Mouse (Mus musculus): ENCODE measurements around the gene 9130023H24Rik. TPM values are rescaled to one million over a fixed set of nuclear protein-coding genes. Genes with fewer than 3 reads are reported as not detected.

9130023H24Rik gene
- total RNA-seq (2021): 1 to 10 TPM; 3.6 to 4.0 TPM
- long read RNA-seq, experiment 1, partial matches to known transcripts: 0 of 4 reads
- long read RNA-seq, experiment 1, other reads (novel, unspliced or antisense): 0 of 4 reads
- long read RNA-seq, experiment 2, transcript 9130023H24Rik-201 (1 exons, 3,574 nt): major isoform, 6 of 6 reads
- long read RNA-seq, experiment 2, partial matches to known transcripts: 0 of 6 reads
- long read RNA-seq, experiment 2, other reads (novel, unspliced or antisense): 0 of 6 reads

DNA sequence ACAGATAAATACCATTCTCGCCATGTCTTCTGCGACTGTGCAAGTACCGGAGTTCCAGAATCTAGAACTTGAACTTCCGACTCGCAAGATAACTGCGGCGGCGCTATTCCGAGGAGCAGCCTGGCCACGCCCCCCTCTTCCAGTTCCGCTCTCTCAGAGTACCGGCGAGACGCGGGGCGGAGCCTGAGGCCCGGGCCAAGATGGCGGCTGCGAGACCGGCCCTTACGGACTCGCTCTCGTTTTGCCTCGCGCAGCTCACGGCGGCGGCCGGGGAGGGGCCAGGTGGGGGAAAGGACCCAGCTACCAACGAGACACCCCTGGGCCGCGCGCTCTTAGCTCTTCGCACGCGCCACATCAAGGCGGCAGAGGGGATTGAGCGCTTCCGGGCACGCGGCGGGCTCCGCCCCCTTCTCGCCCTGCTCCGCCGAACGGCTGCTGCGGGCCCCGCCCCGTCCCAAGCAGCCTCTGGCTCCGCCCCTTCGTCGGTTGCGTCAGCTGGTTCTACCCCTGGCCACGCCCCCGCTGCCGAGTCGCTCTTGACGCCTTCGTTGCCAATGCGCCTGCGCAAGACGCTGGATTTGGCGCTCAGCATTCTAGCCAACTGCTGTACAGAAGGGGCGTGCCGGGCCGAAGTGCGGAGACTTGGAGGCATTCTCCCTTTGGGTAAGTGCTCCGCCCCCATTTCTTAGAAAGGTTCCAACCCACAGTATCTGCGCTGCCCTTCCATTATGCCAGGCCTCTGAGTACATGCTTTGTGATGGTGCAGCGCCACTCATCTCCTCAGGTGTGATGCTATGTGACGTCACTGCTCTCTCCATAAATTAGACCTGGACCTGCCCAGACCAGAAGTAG is at the start of gene 9130023H24Rik:
Gene 9130023H24Rik (minus strand): TSS at position 105 of the 852 bp plus-strand sequence.
- intact Hi-C loops (cut with DNase I): loop anchor here (2.0 to 5.0 kb wide), 2 partner anchors 107 to 464 kb away; no protein-coding TSS in a partner anchor
- peak; percentile 99 for DNase-seq (ENCODE audit: low spot score in 2 of 2)

DNA sequence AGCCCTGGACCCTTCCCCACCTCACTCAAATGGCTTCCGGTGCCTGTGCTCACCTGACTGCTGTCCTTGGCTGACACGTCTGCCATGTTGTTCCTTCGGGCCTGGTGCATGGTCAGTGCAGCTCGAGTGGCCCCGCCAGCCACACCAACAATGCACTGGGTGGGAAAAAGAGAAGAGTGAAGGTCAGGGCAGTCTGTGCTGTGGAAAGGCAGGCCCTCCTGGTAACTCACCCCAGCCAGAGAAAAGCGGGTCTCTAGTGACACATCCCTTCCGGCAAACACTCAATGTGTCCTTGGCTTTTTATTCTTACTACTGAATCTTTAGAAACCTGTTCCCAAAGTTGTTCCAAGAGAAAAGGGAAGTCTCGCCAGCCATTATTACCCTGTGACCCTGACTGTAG is 47.2 kb upstream of the 9130023H24Rik start:
- intact Hi-C loops (cut with DNase I): no loop called here
- DNase-seq (ENCODE audit: low spot score in 2 of 2): no peak

DNA sequence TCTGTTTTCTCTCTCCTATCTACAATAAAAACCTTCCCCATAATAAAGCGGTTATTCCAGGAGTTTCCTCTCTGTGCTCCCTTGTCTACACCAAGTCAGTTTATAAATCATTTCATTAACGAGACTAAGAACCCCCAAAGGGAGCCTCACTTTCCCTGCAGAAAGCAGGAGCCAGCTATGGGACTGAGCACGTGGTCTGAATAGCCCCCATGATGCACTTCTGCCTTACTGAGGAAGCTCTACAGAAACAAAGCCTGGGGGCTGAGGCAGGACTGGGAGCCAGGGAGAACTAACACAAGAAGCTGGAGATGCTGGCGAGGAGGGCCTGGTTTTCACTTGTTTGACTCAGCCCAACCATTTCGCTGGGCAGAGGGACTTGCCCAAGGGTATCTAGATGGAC is 46.2 kb upstream of the 9130023H24Rik start:
- intact Hi-C loops (cut with DNase I): no loop called here
- DNase-seq (ENCODE audit: low spot score in 2 of 2): no peak

DNA sequence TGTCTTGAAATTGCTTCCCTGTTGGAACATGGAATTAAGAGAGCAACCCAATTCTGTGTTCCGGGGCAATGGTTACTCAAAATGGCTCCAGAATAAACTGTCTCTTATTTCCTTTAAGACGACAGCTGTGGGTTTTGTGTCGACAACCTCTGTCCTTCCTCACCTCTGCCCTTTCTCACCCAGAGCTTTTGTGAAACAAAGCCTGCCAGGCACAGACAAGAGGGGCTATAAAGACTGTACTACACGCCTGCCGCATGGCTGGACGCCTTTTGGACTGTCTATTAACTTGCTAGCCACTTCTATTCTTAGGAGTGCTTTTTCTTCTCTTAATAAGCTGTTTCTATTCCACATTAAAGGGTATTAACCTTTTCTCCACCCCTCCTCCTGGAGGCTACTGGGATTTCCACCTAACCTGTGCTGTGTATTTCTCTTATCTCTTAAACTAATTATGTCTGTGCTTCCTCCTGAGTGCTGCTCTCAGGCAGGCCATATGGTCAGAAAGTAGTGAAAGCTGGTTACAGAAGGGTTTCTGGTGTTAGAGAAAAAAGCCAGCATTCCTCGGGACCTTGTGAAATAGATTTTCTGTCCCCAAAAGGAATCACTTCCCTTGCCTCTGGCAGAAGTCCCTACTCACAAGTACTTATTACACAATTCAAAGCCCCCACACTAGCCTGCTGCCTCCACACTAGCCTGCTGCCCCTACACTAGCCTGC is 44.9 kb upstream of the 9130023H24Rik start:
- no peak for DNase-seq (ENCODE audit: low spot score in 2 of 2)
- intact Hi-C loops (cut with DNase I): no loop called here

DNA sequence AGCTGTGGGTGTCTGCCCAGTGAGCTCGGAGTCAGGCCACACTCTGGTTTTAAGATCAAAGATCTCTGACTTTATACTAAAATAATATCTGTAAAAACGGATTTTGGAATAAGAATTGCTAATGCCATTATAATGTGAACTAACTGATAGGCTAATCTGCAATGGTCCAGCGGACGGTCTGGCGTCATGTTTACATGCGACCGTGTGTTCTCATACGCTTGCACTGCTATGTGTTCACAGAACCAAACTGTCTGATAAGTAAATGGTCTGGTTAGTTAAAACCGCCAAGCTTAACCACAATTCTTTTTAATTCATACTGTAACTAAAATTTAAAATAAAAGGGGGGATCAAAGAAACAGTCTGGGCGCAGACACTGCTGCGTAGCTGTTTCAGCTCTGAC is 43.9 kb upstream of the 9130023H24Rik start:
- intact Hi-C loops (cut with DNase I): no loop called here
- no peak for DNase-seq (ENCODE audit: low spot score in 2 of 2)

DNA sequence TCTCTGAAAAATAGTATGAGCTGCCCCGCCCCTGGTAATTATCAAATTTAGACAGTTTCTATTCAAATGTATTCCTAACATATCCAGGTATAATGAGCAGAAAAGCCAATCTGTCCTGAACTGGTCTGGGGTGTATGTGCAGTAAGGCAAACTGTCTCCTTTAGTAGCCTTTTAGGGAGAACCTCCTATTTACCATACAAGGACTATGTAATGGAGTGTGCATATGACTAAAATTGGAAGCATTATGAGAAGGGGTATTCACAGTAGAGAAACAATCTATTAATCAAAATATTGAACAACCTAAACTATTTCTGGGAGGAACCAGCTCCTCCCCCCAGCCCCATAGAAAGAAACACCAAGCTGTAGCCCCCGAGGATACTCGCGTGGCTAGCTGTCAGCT is 41.9 kb upstream of the 9130023H24Rik start:
- intact Hi-C loops (cut with DNase I): no loop called here
- no peak for DNase-seq (ENCODE audit: low spot score in 2 of 2)

DNA sequence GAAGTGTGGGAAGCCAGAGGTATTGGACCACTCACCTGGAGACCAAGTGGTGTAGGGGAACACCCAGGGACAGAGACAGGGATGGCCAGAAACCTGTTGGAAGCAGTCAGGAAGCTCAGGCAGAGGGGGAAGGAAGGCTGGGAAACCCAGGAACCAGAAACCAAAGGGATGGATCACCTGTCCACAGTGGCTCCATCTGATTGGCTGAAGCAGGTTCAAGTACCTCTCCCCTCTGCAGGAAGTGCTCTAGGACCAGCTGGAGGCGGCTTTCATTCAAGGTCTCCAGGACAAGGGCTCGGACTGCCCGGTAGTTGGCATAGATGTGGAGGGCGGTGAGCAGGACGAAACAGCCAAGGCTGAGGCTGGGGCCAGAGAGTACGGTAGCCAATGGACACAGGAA is 38.2 kb upstream of the 9130023H24Rik start:
- intact Hi-C loops (cut with DNase I): no loop called here
- DNase-seq (ENCODE audit: low spot score in 2 of 2): no peak

DNA sequence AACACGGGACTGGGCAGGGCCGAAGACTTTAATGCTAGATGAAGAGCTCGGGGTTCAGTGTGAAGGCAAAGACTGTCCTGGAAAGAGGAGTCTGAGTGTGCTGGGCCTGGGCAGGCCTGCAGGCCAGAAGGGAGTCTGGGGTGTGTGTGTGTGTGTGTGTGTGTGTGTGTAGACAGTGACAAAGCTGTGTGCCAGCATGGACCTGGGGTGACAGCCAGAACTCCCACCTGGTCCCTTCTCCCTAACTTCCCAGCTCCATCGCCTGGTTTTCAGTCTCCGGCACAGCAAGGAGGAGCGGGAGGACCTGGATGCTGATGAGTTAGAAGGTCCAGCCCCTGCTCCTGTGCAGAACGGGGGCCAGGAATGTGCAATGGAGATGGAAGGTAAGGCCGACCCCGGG is 33.7 kb upstream of the 9130023H24Rik start:
- intact Hi-C loops (cut with DNase I): no loop called here
- DNase-seq (ENCODE audit: low spot score in 2 of 2): no peak

DNA sequence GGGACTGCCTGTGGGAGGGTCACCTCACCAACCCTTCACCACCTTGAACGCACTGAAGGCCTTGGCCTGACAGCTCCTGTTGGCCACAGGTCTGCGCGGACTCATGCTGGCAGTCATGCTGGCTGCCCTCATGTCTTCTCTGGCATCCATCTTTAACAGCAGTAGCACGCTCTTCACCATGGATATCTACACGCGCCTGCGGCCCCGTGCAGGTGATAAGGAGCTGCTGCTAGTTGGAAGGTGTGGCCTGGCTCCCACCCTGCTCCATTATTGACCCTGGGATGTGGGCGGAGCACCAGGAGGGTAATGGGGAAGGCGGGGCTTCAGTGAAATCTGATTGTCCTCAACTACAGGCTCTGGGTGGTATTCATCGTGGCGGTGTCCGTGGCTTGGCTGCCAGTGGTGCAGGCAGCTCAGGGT is 32.6 kb upstream of the 9130023H24Rik start:
- no peak for DNase-seq (ENCODE audit: low spot score in 2 of 2)
- intact Hi-C loops (cut with DNase I): no loop called here

DNA sequence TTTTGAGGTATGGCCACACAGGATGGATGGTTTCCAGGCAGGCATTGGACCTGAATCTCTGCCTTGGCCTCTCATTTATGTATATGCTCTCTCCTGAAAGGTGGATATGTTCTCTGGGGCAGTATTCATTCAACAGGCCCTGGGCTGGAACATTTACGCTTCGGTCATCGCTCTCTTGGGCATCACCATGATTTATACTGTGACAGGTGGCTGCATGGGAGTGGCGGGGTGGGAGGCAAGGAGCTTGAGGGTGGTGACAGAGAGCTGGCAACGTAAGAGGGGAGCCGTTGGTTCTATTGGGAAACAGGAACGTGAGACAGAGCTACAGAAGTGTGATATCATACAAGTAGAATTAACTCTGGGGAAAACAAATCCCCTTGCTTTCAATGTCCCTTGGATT is 30.0 kb upstream of the 9130023H24Rik start:
- intact Hi-C loops (cut with DNase I): no loop called here
- no peak for DNase-seq (ENCODE audit: low spot score in 2 of 2)

DNA sequence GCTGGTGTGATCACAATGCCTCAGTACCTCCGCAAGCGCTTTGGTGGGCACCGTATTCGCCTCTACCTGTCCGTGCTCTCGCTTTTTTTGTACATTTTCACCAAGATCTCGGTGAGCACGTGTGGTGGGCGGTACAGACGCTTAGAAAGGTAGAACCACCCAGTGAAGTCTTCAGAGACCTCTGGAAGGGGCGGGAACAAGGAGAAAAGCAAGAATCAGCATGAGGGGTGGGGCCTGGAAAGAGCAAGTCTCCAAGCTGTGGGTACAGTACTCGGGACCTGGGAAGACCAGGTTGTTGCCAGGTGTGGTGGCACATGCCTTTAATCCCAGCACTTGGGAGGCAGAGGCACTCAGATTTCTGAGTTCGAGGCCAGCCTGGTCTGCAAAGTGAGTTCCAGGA is 29.6 kb upstream of the 9130023H24Rik start:
- intact Hi-C loops (cut with DNase I): no loop called here
- DNase-seq (ENCODE audit: low spot score in 2 of 2): no peak

DNA sequence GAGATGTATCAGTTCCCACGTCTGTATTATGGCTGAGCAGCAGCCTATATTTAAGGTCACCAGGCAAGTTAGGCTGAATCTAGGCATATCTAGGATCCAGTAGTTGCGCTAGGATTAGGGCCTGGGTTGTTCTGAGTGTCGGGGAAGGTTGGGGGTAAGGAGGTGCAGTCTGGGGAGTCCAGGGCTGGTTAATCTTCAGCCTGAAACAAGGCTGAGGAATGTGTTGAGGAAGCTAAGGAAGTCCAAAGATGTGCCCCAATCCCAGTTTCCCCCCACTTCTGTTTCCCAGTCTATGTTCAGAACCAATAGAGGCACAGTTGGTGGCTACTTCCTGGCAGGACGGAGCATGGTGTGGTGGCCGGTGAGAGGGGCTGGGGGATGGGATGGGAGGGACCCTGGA is 28.2 kb upstream of the 9130023H24Rik start:
- no peak for DNase-seq (ENCODE audit: low spot score in 2 of 2)
- intact Hi-C loops (cut with DNase I): no loop called here

DNA sequence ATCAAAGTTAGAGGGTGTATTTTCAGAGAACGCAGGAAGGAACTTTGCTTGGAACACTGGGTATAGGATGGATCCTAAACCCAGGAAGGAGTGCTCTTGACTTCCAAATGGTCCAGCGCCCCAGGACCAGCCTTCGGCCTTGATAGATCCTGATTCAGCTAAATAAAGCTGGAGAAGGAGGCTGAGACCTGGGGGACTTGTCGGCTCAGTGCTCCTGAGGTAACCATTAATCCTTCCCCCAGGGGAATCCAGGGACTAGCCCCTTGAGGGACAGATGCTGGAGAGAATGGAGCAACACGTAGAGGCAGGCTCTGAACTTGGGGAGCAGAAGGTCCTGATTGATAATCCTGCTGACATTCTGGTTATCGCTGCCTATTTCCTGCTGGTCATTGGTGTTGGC is 27.6 kb upstream of the 9130023H24Rik start, which contains the start of gene Slc5a2:
Gene Slc5a2 (plus strand): TSS at position 247 of the 400 bp plus-strand sequence.
- intact Hi-C loops (cut with DNase I): no loop called here

DNA sequence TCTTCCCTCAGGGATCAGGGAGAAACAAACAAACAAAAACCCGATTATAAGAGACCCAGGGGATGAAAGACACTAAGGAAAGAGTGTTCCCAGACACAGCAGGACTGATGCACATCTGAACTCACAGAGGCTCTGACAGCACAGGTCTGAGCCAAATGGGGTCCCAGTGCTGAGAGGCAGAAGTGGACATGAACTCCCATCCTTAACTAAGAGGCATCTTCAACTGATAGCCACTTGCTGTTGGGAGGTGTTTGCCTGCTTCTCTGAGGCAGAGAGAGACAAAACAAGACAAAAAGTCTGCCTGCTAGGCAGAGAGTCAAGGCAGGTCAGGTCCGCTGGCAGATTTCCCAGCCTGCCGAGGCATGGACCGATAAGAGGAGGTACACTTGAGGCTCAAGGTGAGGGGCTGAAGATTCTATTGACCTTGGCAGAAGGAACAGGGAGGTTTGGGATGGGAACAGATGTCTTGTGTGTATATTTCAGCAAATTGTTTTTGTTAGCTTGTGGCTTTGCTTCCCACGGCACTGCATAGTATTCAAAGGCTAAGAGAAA is 19.0 kb upstream of the 9130023H24Rik start:
- intact Hi-C loops (cut with DNase I): no loop called here
- DNase-seq (ENCODE audit: low spot score in 2 of 2): no peak

More for the DNA sequence above, 27.6 kb upstream of the 9130023H24Rik start, which contains the start of gene Slc5a2:
- no peak for DNase-seq (ENCODE audit: low spot score in 2 of 2)

DNA sequence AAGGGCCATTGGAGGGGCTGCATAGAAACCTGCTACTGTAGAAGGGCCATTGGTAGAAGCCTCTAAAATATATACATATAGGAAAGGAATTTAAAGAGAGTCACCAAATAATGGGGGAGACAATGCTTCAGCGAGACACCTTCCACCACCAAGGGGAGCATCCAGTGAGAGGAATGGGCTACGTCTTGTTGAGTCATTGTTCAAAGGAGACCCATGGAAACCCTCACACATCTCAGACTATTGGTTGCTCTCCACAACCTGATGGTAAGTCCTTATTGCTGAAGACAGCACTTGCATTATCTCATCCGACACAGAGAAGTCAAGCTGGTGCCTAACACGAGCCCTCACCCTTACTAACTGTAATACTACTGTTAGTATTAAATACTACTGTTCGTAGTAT is 17.9 kb upstream of the 9130023H24Rik start:
- intact Hi-C loops (cut with DNase I): no loop called here
- DNase-seq (ENCODE audit: low spot score in 2 of 2): no peak

DNA sequence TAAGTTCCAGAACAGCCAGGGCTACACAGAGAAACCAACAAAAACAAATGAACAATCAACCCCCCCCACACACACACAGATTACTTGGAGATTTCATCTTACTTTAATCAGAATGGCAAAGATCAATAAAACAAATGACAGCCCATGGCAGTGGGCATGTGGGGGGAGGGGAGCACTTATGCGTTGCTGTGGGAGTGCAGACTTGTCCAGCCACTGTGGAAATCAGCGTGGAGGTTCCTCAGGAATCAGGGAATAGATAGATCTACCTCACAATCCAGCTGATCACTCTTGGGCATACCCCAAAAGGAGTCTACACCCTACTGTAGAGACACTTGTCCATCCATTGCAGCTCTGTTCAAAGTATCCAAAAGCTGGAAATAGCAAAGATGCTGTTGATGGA is 17.1 kb upstream of the 9130023H24Rik start:
- DNase-seq (ENCODE audit: low spot score in 2 of 2): no peak
- intact Hi-C loops (cut with DNase I): no loop called here

DNA sequence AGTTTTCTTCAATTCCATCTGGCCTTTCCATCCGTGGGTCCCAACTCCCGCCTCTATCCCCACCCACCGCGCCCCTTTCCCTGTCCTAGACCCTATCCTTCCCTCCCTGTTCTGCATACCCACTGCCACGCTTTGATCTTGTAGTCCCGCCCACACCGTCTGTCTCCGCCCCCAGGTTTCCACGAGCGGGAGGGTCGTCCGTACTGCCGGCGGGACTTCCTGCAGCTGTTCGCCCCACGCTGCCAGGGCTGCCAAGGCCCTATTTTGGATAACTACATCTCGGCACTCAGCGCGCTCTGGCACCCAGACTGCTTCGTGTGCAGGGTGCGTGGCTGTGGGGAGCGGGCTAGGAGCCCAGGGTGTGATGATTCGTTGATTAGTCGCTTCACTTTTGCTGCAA is 14.8 kb upstream of the 9130023H24Rik start:
- intact Hi-C loops (cut with DNase I): no loop called here
- DNase-seq (ENCODE audit: low spot score in 2 of 2): peak; percentile 75 to 87

DNA sequence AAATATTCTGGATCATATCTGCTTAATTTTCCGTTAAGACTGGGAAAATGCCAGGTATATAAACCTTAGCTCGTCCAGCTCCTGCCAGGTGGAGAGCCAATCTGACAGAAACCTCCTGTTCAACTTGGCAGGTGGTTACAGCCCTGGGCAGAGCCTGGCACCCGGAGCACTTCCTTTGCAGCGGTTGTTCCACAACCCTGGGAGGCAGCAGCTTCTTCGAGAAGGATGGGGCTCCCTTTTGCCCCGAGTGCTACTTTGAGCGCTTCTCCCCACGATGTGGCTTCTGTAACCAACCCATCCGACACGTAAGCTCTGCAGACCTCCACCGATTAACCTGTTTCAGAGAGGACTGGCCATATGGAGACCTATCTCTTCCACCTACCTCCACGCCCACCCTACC is 14.1 kb upstream of the 9130023H24Rik start:
- no peak for DNase-seq (ENCODE audit: low spot score in 2 of 2)
- intact Hi-C loops (cut with DNase I): no loop called here

DNA sequence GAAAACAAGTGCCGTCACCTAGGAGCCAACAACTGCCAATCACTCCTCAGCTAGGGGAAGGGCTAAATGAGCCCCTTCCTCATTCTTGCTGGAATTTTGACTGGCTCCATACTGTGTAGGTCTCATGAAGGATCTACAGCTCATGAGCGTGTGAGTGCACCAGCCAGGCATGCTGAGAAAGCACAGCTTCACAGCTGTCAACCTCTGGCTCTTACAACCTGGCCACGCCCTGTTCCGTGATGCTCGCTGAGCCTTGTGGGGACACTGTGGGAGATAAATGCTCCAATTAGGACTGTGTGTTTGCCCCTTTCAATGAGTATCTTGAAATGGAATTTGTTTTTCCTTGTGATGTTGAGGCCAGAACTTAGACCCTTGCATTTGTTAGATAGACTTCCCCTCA is 12.2 kb upstream of the 9130023H24Rik start:
- intact Hi-C loops (cut with DNase I): loop anchor here (5.0 kb wide), 2 partner anchors 47 to 457 kb away; partner anchors contain the start of gene BC017158
- no peak for DNase-seq (ENCODE audit: low spot score in 2 of 2)

Measured in left cerebral cortex, postnatal 14 days (tissue).